Mouse (Mus musculus): ENCODE measurements around the gene Cldn5.

Cldn5 gene

GRCm38 (mm10) chr16:18776556-18777100 lies at the start of gene Cldn5:
TSS of gene Cldn5 (plus strand) at chr16:18776847.
- no peak for DNase-seq (ENCODE audit: low spot score in 2 of 2)

- no peak for DNase-seq (ENCODE audit: low spot score in 2 of 2)
These were observed 48.8 kb upstream of the Cldn5 start for GRCm38 (mm10) chr16:18727536-18728499.

DNA sequence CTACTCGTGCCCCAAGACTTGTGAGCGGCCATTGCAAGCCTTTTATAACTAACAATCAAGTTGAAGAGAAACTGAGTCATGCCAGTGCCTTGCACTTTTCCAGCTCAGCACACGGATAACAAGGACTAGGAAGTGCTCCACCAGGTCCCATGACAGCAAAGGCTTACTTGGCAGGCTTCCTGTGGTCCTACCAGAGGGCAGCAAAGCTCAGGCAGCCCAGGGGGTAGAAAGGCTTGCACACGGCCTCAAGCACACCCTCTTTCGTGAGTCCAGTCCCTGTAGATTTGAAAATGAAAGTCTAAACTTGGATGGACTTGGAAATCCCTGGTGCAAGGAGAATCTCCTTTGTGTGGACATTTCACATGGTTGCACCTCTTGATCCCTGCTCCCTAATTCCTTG lies 47.5 kb upstream of the Cldn5 start:
- no peak for DNase-seq (ENCODE audit: low spot score in 2 of 2)

DNA sequence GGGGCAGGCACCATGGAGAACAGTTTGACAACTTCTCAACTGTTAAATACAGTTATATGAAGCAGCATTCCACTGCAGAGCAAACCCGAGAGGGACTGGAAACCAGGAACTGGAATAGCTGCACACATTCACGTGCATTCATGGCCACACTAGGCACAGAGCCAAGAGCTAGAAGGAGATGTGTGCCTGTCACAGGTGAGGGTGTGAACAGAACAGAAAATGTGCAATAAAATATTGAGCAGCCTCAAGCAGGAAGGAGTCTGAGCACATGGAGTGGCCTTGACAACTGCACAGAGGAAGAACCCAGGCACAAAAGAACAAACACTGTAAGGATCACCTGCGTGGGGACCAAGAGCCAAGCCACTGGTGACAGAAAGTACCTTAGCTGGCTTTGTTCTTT lies 46.0 kb upstream of the Cldn5 start:
- DNase-seq (ENCODE audit: low spot score in 2 of 2), result no peak

- DNase-seq (ENCODE audit: low spot score in 2 of 2), result no peak
These were observed 43.3 kb upstream of the Cldn5 start for GRCm38 (mm10) chr16:18733100-18733956.

DNA sequence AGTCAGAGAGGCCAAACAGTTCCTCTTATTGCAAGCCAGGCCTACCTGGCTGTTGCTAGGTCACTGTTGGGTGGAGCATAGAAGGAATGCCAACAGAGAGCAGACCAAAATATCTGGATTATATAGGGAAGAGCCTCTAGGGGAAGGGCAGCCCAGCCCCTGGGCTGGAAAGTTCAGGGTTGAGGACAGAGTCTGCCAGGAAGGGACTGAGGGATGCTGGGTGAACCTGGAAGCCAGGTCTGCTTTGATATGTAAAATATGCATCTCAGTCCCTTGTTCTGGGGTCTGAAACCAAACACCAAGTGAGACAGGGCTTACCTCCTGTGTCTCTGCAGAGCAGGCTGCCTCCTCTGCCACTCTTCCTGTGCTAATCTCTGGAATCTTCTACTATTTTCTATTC lies 38.3 kb upstream of the Cldn5 start:
- no peak for DNase-seq (ENCODE audit: low spot score in 2 of 2)

GRCm38 (mm10) chr16:18746268-18747122 lies 30.2 kb upstream of the Cldn5 start:
- no peak for DNase-seq (ENCODE audit: low spot score in 2 of 2)

- no peak for DNase-seq (ENCODE audit: low spot score in 2 of 2)
These were observed 25.5 kb upstream of the Cldn5 start for GRCm38 (mm10) chr16:18751101-18751500.

GRCm38 (mm10) chr16:18751885-18752499 lies 24.7 kb upstream of the Cldn5 start:
- DNase-seq (ENCODE audit: low spot score in 2 of 2), result no peak

GRCm38 (mm10) chr16:18761734-18762133 lies 14.9 kb upstream of the Cldn5 start:
- no peak for DNase-seq (ENCODE audit: low spot score in 2 of 2)

- no peak for DNase-seq (ENCODE audit: low spot score in 2 of 2)
These were observed 13.7 kb upstream of the Cldn5 start for GRCm38 (mm10) chr16:18762960-18763359.

GRCm38 (mm10) chr16:18766390-18766789 lies 10.3 kb upstream of the Cldn5 start:
- DNase-seq (ENCODE audit: low spot score in 2 of 2), result no peak

- no peak for DNase-seq (ENCODE audit: low spot score in 2 of 2)
These were observed 7.1 kb upstream of the Cldn5 start for GRCm38 (mm10) chr16:18769501-18769900.

DNA sequence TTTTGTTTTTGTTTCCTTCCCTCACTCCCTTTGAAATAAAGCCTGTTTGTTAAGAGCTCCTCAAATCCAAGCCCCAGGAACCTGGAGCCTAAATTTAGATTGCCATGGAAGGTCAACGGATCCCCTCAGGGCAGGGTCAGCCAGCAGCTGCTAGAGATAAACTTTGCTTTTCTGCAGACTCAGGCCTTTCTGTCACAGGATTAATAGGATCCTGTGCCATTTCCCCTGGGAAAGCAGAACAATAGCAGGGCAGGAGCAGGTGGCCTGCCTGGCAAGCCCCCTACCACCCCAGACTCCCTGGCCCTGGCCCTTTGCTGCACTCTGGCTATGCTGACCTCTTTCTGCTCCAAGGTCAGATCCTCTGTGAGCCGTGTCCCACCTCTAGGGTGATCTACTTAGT lies 2.7 kb upstream of the Cldn5 start:
- DNase-seq (ENCODE audit: low spot score in 2 of 2), result no peak

- DNase-seq (ENCODE audit: low spot score in 2 of 2), result no peak
These were observed 759 bp upstream of the Cldn5 start for GRCm38 (mm10) chr16:18775621-18776555.

DNA sequence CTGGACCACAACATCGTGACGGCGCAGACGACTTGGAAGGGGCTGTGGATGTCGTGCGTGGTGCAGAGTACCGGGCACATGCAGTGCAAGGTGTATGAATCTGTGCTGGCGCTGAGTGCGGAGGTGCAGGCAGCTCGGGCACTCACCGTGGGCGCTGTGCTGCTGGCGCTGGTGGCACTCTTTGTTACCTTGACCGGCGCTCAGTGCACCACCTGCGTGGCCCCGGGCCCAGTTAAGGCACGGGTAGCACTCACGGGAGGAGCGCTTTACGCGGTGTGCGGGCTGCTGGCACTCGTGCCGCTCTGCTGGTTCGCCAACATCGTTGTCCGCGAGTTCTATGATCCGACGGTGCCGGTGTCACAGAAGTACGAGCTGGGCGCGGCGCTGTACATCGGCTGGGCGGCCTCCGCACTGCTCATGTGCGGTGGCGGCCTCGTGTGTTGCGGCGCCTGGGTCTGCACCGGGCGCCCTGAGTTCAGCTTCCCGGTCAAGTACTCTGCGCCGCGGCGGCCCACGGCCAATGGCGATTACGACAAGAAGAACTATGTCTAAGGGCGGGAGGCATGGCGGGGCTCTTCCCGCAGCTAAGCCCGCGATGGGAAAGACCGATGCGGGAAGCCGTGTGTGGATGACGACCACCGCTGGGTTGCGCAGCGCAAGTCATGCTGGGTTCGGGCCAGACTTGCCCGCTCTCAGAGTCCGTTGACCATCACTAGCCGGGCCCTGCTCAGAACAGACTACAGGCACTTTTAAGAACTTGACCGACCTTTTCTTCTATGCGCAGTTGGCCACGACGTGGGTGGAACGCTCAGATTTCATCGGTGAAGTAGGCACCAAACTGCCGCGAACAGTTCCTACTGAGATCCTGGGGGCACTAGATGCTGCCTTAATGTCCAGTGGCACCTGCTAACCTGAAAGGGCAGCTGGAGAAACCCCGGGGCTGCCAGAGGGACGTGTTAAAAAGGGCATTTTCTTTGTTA lies 744 bp downstream of the Cldn5 start:
- DNase-seq (ENCODE audit: low spot score in 2 of 2), result no peak

GRCm38 (mm10) chr16:18778461-18778860 lies 1.8 kb downstream of the Cldn5 start:
- DNase-seq (ENCODE audit: low spot score in 2 of 2), result no peak

DNA sequence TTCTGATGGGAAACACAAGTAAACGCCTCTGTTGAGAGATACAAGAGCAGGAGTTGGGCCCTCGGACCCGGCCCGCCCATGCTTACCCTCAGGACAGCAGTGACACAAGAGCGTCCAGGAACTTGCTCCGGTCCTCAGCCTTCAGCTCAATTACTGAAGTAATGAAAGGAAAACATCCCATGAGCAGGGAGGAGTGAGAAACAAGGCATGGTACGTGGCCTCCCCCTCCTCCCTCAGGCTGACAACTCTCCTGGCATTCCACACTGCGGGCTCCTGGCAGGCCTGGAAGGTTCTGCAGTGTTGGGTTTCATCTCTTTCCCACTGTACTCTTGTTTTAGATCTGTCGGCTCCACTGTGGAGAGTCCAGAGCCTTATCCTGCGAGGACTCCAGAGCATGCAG lies 5.2 kb downstream of the Cldn5 start:
- no peak for DNase-seq (ENCODE audit: low spot score in 2 of 2)

DNA sequence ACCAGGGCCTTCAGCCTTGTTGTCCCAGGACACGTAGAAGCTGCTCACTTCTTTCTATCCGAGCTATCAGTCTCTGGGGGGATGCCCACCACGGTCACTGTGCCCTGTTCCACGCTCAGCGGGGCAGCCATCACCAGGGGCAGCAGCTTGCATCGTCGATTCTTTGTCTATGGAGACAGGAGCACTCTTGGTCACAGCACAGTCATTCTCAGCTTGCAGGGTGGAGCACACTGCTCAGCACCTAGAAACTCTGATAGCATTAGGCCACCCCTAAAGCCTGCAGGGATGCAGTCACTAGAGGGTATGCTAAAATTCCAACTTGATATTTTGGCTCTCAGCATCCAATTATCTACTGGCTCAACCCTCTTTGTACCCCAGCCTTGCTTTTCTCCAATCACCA lies 8.4 kb downstream of the Cldn5 start:
- no peak for DNase-seq (ENCODE audit: low spot score in 2 of 2)
